Mouse (Mus musculus) urinary bladder, postnatal 14 days (tissue): Measurements from ENCODE around the gene Pfdn2.
"Not testable (repeated sequence)": the region's sequence is repeated elsewhere in the genome, so short reads cannot be mapped to it uniquely, and the experiment has no call there.

Experiments
- DNase-seq: peaks from one replicate; pipeline ENCODE4 v3.0.0; 2021; ENCODE audit warnings: low spot score

Pfdn2 gene

GRCm38 (mm10) chr1:171345225-171346094 lies at the start of gene Pfdn2, which contains the start of gene Nit1:
Pfdn2 (plus strand) TSS chr1:171345670.
Nit1 (minus strand) TSS chr1:171345646.
- peak; percentile 92 for DNase-seq

- no peak for DNase-seq
Measured at GRCm38 (mm10) chr1:171298226-171298625, 47.2 kb upstream of the Pfdn2 start.

GRCm38 (mm10) chr1:171306157-171306556 lies 39.3 kb upstream of the Pfdn2 start:
- not testable (repeated sequence) for DNase-seq

- DNase-seq = no peak
Measured at GRCm38 (mm10) chr1:171309321-171309720, 36.1 kb upstream of the Pfdn2 start.

- DNase-seq = no peak
Measured at GRCm38 (mm10) chr1:171319748-171320147, 25.7 kb upstream of the Pfdn2 start.

- no peak for DNase-seq
Measured at GRCm38 (mm10) chr1:171320151-171320550, 25.3 kb upstream of the Pfdn2 start.

GRCm38 (mm10) chr1:171321415-171321814 lies 24.1 kb upstream of the Pfdn2 start:
- DNase-seq = no peak

- DNase-seq = peak; percentile 20
Measured at GRCm38 (mm10) chr1:171322012-171322411, 23.5 kb upstream of the Pfdn2 start.

GRCm38 (mm10) chr1:171325571-171325970 lies 19.9 kb upstream of the Pfdn2 start:
- no peak for DNase-seq

- DNase-seq = not testable (repeated sequence)
Measured at GRCm38 (mm10) chr1:171326588-171326987, 18.9 kb upstream of the Pfdn2 start.

- no peak for DNase-seq
Measured at GRCm38 (mm10) chr1:171328244-171328643, 17.2 kb upstream of the Pfdn2 start.

GRCm38 (mm10) chr1:171328839-171329432 lies 16.5 kb upstream of the Pfdn2 start, which contains the start of gene Dedd:
Dedd (plus strand) TSS chr1:171329145.
- DNase-seq = peak; percentile 91

GRCm38 (mm10) chr1:171329433-171330215 lies 15.8 kb upstream of the Pfdn2 start:
- DNase-seq = peak; percentile 82

GRCm38 (mm10) chr1:171330216-171330560 lies 15.3 kb upstream of the Pfdn2 start:
- DNase-seq = no peak

GRCm38 (mm10) chr1:171342262-171343207 lies 2.9 kb upstream of the Pfdn2 start:
- no peak for DNase-seq

- DNase-seq = peak; percentile 52
Measured at GRCm38 (mm10) chr1:171343922-171344677, 1.4 kb upstream of the Pfdn2 start.

GRCm38 (mm10) chr1:171344715-171345114 lies 755 bp upstream of the Pfdn2 start:
- no peak for DNase-seq

- no peak for DNase-seq
Measured at GRCm38 (mm10) chr1:171346095-171346450, 603 bp downstream of the Pfdn2 start.

GRCm38 (mm10) chr1:171348665-171349064 lies 3.2 kb downstream of the Pfdn2 start:
- DNase-seq = no peak

GRCm38 (mm10) chr1:171349210-171349609 lies 3.7 kb downstream of the Pfdn2 start:
- no peak for DNase-seq
